Mouse (Mus musculus) hindbrain, embryonic 16.5 days (tissue): ENCODE results near the gene 6430531B16Rik. TPM values are rescaled to one million over a fixed set of nuclear protein-coding genes. Genes with fewer than 3 reads are reported as not detected.

Experiments
- ATAC-seq: fragments of 200-750 bp; cut with Nextera tagmentation; 2 replicates; pipeline ENCODE4 v1.8.0; 2017; ENCODE audit warnings: moderate TSS enrichment, moderate library complexity
- H3K27ac ChIP-seq: fragments of 300-500 bp; sonication (generic); 2 replicates; pipeline ENCODE4 v1.5.1; 2014; ENCODE audit warnings: low read depth, mild to moderate bottlenecking, control low read depth, low read length, moderate library complexity
- H3K27me3 ChIP-seq: fragments of 300-500 bp; sonication (generic); replicated peaks from 2 replicates; pipeline ENCODE4 v1.6.1; 2014; ENCODE audit warnings: low read length; ENCODE audit not compliant: control insufficient read depth, insufficient read depth
- H3K36me3 ChIP-seq: fragments of 300-500 bp; sonication (generic); 2 replicates; pipeline ENCODE4 v1.6.1; 2014; ENCODE audit warnings: mild to moderate bottlenecking, low read length, moderate library complexity, mixed read lengths; ENCODE audit not compliant: control insufficient read depth, insufficient read depth
- H3K4me1 ChIP-seq: fragments of 300-500 bp; sonication (generic); 2 replicates; pipeline ENCODE4 v1.6.1; 2014; ENCODE audit warnings: low read depth, low read length; ENCODE audit not compliant: control insufficient read depth, insufficient read depth
- H3K4me2 ChIP-seq: fragments of 300-500 bp; sonication (generic); 2 replicates; pipeline ENCODE4 v1.6.1; 2014; ENCODE audit warnings: mild to moderate bottlenecking, low read length, control low read depth, moderate library complexity
- H3K4me3 ChIP-seq: fragments of 300-500 bp; sonication (generic); 2 replicates; pipeline ENCODE4 v1.5.1; 2014; ENCODE audit warnings: mild to moderate bottlenecking, low read length, control low read depth, moderate library complexity
- H3K9ac ChIP-seq: fragments of 300-500 bp; sonication (generic); 2 replicates; pipeline ENCODE4 v1.6.1; 2014; ENCODE audit warnings: low read depth, mild to moderate bottlenecking, control low read depth, low read length, moderate library complexity
- H3K9me3 ChIP-seq: fragments of 300-500 bp; sonication (generic); 2 replicates; pipeline ENCODE4 v1.6.1; 2014; ENCODE audit warnings: mild to moderate bottlenecking, low read length, moderate library complexity; ENCODE audit not compliant: control insufficient read depth
- WGBS: fragments of 180-500 bp; shearing (Covaris S2); extraction: QIAGEN DNeasy Blood & Tissue Kit; methylation state at CpG from one replicate; pipeline ENCODE4 v1.1.7; 2014; 5-methylcytosine and 5-hydroxymethylcytosine counted together
- microRNA counts: library from miRNA; unstranded; fragments of <30 nt; microRNA quantifications from one replicate; lab custom pipeline; 2016
- microRNA-seq: library from miRNA; unstranded; fragments of <30 nt; microRNA quantifications from one replicate; pipeline ENCODE4, GENCODE M21; 2017
- polyA plus RNA-seq: library from polyadenylated mRNA; unstranded; fragments of >200 nt; fragmentation: Nextera tagmentation; extraction: Ambion mirVana; gene quantifications from 2 replicates; pipeline ENCODE4 v1.2.1, GENCODE M21; 2015

6430531B16Rik gene
- polyA plus RNA-seq, 1 experiment from 2014 or later = 1.1 TPM

- ATAC-seq = no peak
- Histone ChIP-seq H3K9ac (no peak overlapping the region), H3K9me3 (no peaks in the 10 kb centered on the region), H3K4me3 (no peak overlapping the region), H3K27me3 (no peaks in the 10 kb centered on the region; the same call in 1 of the 2 replicates), H3K36me3 (peaks cover 13% of the 10 kb centered on the region), H3K4me1 (no peaks in the 10 kb centered on the region), H3K4me2 (no peak overlapping the region), H3K27ac (no peak overlapping the region)
- WGBS = 90% methylated on average over 10 of the region's 10 CpGs
These were observed 41.9 kb downstream of the 6430531B16Rik start for GRCm38 (mm10) chr7:139936705-139937104.

- WGBS = 15% methylated on average over 11 of the region's 11 CpGs
These were observed 47.8 kb downstream of the 6430531B16Rik start for GRCm38 (mm10) chr7:139930732-139931131.

More at GRCm38 (mm10) chr7:139930732-139931131, 47.8 kb downstream of the 6430531B16Rik start:
- Histone ChIP-seq H3K4me1 (no peaks in the 10 kb centered on the region), H3K27me3 (peaks cover 3% of the 10 kb centered on the region; the same call in 1 of the 2 replicates), H3K36me3 (peaks cover 27% of the 10 kb centered on the region), H3K4me3 (no peak overlapping the region), H3K9me3 (no peaks in the 10 kb centered on the region), H3K27ac (no peak overlapping the region), H3K9ac (no peak overlapping the region), H3K4me2 (no peak overlapping the region)
- peak; percentile 48; the same call in 1 of the 2 replicates for ATAC-seq

MicroRNA genes within 50 kb of the gene (microRNA counts, 519-probe panel; counts per million panel counts)
- microRNA mmu-miR-202-3p (lab: Ali Mortazavi, UCI) = 2,072 counts per million, percentile 34 among the panel's probes with 10 or more counts
- microRNA mmu-miR-202-5p (lab: Ali Mortazavi, UCI) = 2,369 counts per million, percentile 57 among the panel's probes with 10 or more counts

Small RNA genes lying within 50 kb of the gene (microRNA-seq; reads per million reads assigned to microRNA genes)
- not detected for gene Mir202
- not detected for gene Mir7062
- gene mmu-mir-7686 = not detected

Other genes starting within 250 kb of the 6430531B16Rik start
- gene Adgra1, start 144.6 kb downstream of the 6430531B16Rik start, polyA plus RNA-seq = 27.2 and 30.7 TPM in 2 replicates
- 16.5 and 19.0 TPM in 2 replicates for gene Kndc1, start 84.1 kb downstream of the 6430531B16Rik start, polyA plus RNA-seq
- not detected in 2 replicates for gene Utf1, start 35.0 kb downstream of the 6430531B16Rik start, polyA plus RNA-seq
- gene Adam8, start 13.8 kb upstream of the 6430531B16Rik start, polyA plus RNA-seq = 2.8 and 3.1 TPM in 2 replicates
- gene Zfp511, start 57.6 kb upstream of the 6430531B16Rik start, polyA plus RNA-seq = 51.6 and 55.1 TPM in 2 replicates
- gene Tubgcp2, start 57.9 kb upstream of the 6430531B16Rik start, polyA plus RNA-seq = 57.2 and 59.6 TPM in 2 replicates
- 4.1 and 6.9 TPM in 2 replicates for gene Msx3, start 70.3 kb upstream of the 6430531B16Rik start, polyA plus RNA-seq
- 351 and 430 TPM in 2 replicates for gene Caly, start 103.8 kb upstream of the 6430531B16Rik start, polyA plus RNA-seq
- not detected in 2 replicates for gene Prap1, start 114.6 kb upstream of the 6430531B16Rik start, polyA plus RNA-seq
- gene Fuom, start 123.7 kb upstream of the 6430531B16Rik start, polyA plus RNA-seq = 39.9 and 43.1 TPM in 2 replicates
- gene Paox, start 137.0 kb upstream of the 6430531B16Rik start, polyA plus RNA-seq = 8.9 and 9.9 TPM in 2 replicates
- gene Echs1, start 137.7 kb upstream of the 6430531B16Rik start, polyA plus RNA-seq = 124 and 128 TPM in 2 replicates
- gene Mtg1, start 158.8 kb upstream of the 6430531B16Rik start, polyA plus RNA-seq = 31.1 and 32.1 TPM in 2 replicates
- gene Sprn, start 176.1 kb upstream of the 6430531B16Rik start, polyA plus RNA-seq = 30.8 and 31.2 TPM in 2 replicates
- gene Olfr522, start 186.0 kb upstream of the 6430531B16Rik start, polyA plus RNA-seq = not detected in 2 replicates
- gene Olfr523, start 194.5 kb upstream of the 6430531B16Rik start, polyA plus RNA-seq = not detected in 2 replicates
- not detected in 2 replicates for gene Olfr524, start 227.2 kb upstream of the 6430531B16Rik start, polyA plus RNA-seq
- not detected in 2 replicates for gene Cd163l1, start 239.5 kb upstream of the 6430531B16Rik start, polyA plus RNA-seq